Mouse (Mus musculus): Measurements from ENCODE around the gene Klhdc2.

GRCm38 (mm10) chr12:69292401-69292800, 4.1 kb upstream of the Klhdc2 start:
- no peak for TF ChIP-seq POLR2A (IDR thresholded peaks at IDR 0.05; ENCODE audit: extremely low read depth, insufficient read depth, low read length)
- no peak for TF ChIP-seq CTCF (IDR thresholded peaks at IDR 0.05; ENCODE audit: extremely low read depth, insufficient read depth, low read length)

All from cortical plate, adult 2 months (tissue).